Mouse (Mus musculus): ENCODE results near the gene Cd1d1. TPM values are rescaled to one million over a fixed set of nuclear protein-coding genes. Genes with fewer than 3 reads are reported as not detected.
"Not testable (repeated sequence)": the region's sequence is repeated elsewhere in the genome, so short reads cannot be mapped to it uniquely, and the experiment has no call there.

The Cd1d1 gene
- polyA plus RNA-seq, 1 experiment from 2014 or later = 1.7 TPM

GRCm38 (mm10) chr3:87000676-87001075, 1.4 kb upstream of the Cd1d1 start:
- TF ChIP-seq CTCF (IDR thresholded peaks at IDR 0.05) = no peak
- DNase-seq (ENCODE audit: low read depth, low spot score) (no peak), ATAC-seq (no peak)
- peaks cover 55% of the 10 kb centered on the region for H3K27me3 ChIP-seq
- in situ Hi-C loops (cut with MboI; ENCODE audit: low pct_unique_long_range_greater_than_20kb) = no loop called here
- ChIA-PET POLR2A (no interaction called here), CTCF (no interaction called here)

DNA sequence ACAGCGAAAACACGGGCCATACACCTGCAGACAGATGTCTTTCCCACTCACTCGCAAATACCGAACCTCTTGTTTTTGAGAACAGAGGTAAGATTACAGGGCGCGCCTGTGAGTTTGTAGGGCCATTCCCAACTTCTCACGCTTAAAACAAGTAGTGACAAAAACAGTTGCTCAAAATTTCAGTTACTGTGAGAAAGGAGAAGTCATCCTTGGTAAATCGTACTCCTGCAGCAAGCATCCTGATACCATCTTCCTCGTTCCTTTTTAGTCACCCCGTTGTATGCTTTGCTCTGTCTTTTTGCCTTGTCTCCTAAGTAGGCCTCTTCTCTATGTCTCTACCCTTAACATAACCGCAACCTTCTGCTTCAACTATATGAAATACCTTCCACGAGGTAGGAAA, 810 bp upstream of the Cd1d1 start:
- no peak for DNase-seq (ENCODE audit: low read depth, low spot score)
- ChIA-PET CTCF (no interaction called here), POLR2A (no interaction called here)
- no peak for TF ChIP-seq CTCF (IDR thresholded peaks at IDR 0.05)
- no peak for ATAC-seq
- peaks cover 49% of the 10 kb centered on the region for H3K27me3 ChIP-seq
- in situ Hi-C loops (cut with MboI; ENCODE audit: low pct_unique_long_range_greater_than_20kb) = no loop called here

DNA sequence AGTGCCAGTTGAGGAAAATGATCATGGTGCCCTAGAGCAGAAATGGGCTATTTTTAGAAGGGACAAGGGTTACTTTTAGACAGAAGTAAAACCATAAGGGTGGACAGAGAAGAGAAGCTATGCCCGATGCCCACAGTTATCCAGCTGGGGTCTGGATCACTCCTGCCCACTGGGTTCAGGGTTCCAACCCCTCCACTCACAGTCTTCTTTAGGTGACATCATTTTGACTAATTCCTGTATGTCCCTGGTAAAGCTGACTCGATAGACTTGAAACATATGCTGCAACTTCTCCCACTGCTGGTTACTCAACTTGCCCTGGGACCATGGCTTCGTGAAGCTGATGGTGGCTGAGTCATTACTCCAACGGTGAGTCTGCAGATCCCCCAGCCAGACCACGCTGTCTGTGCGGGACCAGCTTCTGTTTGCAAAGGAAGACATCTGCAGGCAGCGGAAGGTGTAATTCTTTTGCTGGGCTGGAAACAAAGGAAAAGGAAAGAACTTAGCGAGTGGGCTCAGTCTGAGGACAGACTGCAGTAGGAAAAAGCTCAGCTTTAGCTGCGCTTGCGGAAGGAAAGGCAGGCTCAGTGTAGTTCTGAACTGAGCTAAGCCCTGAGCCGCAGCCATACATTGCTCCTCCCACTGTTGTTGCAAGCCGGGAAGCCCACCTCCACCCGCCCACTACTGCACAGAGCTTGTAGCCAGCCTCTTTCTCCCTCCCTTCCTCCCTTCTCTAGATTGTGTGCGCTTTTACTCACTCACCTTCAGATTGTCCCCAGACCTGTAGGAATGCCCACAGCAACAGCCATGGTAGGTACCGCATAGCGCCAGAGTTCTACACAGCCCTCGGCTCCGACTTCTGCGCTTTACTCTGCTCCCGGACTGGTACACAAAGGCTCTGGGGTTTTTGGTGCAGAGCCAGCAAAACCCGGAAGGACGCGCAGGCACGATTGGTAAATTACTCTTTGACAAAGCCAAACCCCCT, 517 bp downstream of the Cd1d1 start:
- in situ Hi-C loops (cut with MboI; ENCODE audit: low pct_unique_long_range_greater_than_20kb); DNase-seq (ENCODE audit: low read depth, low spot score); CTCF ChIA-PET; POLR2A ChIA-PET: not testable (repeated sequence)
- peaks cover 44% of the 10 kb centered on the region for H3K27me3 ChIP-seq
- ATAC-seq = peak; percentile 48

DNA sequence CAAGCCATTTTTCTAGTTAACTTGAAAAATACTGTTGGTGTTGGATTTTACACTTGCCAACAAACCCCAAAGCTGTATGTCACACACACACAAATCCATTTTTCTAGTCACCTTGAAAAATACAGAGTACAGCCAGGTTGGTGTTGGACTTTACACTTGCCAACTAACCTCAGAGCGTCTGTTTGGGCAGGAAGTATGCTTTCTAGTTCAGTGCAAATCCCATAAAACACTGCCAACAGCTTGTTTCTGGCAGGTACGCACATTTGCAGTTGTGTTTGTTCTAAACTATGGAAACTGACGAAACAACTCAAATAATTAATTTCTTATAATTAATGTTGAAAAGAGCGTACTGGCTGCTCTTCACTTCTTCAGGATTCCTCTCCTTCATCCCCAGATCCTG, 3.1 kb downstream of the Cd1d1 start:
- TF ChIP-seq CTCF (IDR thresholded peaks at IDR 0.05) = no peak
- DNase-seq (ENCODE audit: low read depth, low spot score) (no peak), ATAC-seq (no peak)
- ChIA-PET POLR2A (no interaction called here), CTCF (no interaction called here)
- in situ Hi-C loops (cut with MboI; ENCODE audit: low pct_unique_long_range_greater_than_20kb) = no loop called here
- peaks cover 33% of the 10 kb centered on the region for H3K27me3 ChIP-seq

DNA sequence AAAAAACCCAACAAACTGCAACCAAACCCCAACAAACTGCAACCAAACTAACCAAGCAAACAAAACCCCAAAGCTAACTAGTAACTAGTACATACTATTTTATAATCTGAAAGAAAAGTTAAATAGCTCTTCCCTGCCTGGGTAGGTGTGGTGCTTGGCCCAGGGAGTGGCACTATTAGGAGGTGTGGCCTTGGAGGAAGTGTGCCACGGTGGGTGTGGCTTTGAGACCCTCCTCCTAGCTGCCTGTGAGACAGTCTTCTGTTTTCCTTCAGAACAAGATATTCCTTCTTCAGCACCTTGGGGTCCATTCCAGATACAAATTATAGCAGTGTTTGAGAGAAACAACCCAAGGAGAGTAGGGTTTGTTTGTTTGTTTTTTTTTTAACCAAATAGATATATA, 3.9 kb downstream of the Cd1d1 start:
- in situ Hi-C loops (cut with MboI; ENCODE audit: low pct_unique_long_range_greater_than_20kb) = no loop called here

GRCm38 (mm10) chr3:86986969-86987368, 12.3 kb downstream of the Cd1d1 start:
- POLR2A ChIA-PET = interaction anchor here (0.6 kb wide), 1 partner anchor 51 kb away, joined by 5 read pairs; no protein-coding TSS in a partner anchor
- in situ Hi-C loops (cut with MboI; ENCODE audit: low pct_unique_long_range_greater_than_20kb); ATAC-seq: not testable (repeated sequence)

More for the DNA sequence above, 3.9 kb downstream of the Cd1d1 start:
- TF ChIP-seq CTCF (IDR thresholded peaks at IDR 0.05) = no peak
- ChIA-PET POLR2A (no interaction called here), CTCF (interaction anchor here (1.7 kb wide), 1 partner anchor 37 kb away, joined by 4 read pairs; no protein-coding TSS in a partner anchor)
- no peak for DNase-seq (ENCODE audit: low read depth, low spot score)
- H3K27me3 ChIP-seq = peaks cover 28% of the 10 kb centered on the region
- no peak for ATAC-seq

DNA sequence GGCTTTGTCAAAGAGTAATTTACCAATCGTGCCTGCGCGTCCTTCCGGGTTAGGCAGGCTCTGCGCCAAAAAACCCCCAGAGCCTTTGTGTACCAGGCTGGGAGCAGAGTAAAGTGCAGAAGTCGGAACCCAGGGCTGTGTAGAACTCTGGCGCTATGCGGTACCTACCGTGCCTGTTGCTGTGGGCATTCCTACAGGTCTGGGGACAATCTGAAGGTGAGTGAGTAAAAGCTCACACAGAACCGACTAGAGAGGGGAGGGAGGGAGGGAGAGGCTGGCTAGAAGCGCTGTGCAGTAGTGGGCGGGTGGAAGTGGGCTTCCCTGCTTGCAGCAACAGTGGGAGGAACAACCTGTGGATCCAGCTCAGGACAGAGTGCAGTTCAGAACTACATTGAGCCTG, 12.8 kb downstream of the Cd1d1 start:
- H3K27me3 ChIP-seq = peaks cover 39% of the 10 kb centered on the region
- ATAC-seq (no peak), DNase-seq (ENCODE audit: low read depth, low spot score) (no peak)
- in situ Hi-C loops (cut with MboI; ENCODE audit: low pct_unique_long_range_greater_than_20kb) = no loop called here
- no peak for TF ChIP-seq CTCF (IDR thresholded peaks at IDR 0.05)
- POLR2A ChIA-PET = no interaction called here
- CTCF ChIA-PET = interaction anchor here (0.6 kb wide), 1 partner anchor 396 kb away, joined by 3 read pairs; no protein-coding TSS in a partner anchor

More at GRCm38 (mm10) chr3:86986969-86987368, 12.3 kb downstream of the Cd1d1 start:
- H3K27me3 ChIP-seq = peaks cover 40% of the 10 kb centered on the region
- DNase-seq (ENCODE audit: low read depth, low spot score); CTCF ChIA-PET: not testable (repeated sequence)

GRCm38 (mm10) chr3:86983382-86983781, 15.9 kb downstream of the Cd1d1 start:
- POLR2A ChIA-PET = no interaction called here
- H3K27me3 ChIP-seq = peaks cover 41% of the 10 kb centered on the region
- CTCF ChIA-PET = interaction anchor here (1.2 kb wide), 1 partner anchor 55 kb away, joined by 3 read pairs; no protein-coding TSS in a partner anchor
- in situ Hi-C loops (cut with MboI; ENCODE audit: low pct_unique_long_range_greater_than_20kb) = no loop called here
- TF ChIP-seq CTCF (IDR thresholded peaks at IDR 0.05) = no peak
- ATAC-seq (no peak), DNase-seq (ENCODE audit: low read depth, low spot score) (no peak)

GRCm38 (mm10) chr3:86976546-86976945, 22.7 kb downstream of the Cd1d1 start:
- in situ Hi-C loops (cut with MboI; ENCODE audit: low pct_unique_long_range_greater_than_20kb) = loop anchor here (5.0 to 10.0 kb wide), 2 partner anchors 159 to 652 kb away; no protein-coding TSS in a partner anchor
- CTCF ChIA-PET = interaction anchor here (1.2 to 1.6 kb wide), 4 partner anchors 155 to 191 kb away, joined by 3 to 9 read pairs (median 4); no protein-coding TSS in a partner anchor

DNA sequence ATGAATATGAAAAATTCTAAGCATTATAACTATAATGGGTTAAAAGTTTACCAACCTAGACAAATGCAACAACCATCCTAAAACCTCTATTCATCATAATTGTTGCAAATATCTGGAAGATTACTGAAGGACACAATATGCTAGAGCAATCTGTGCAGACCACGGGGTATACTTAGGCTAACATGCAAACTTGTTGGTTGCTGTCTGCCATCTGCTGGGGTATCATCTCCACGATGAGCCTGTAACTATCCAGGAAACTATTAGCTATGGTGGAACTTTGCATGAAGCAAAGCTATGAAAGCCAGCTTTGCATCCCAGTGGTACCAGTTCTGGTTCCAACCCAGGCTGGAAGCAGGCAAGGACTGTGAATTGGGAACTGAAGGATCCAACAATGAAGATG, 24.1 kb downstream of the Cd1d1 start:
- CTCF ChIA-PET = interaction anchor here (0.6 to 1.5 kb wide), 5 partner anchors 80 to 646 kb away, joined by 3 to 9 read pairs (median 3); no protein-coding TSS in a partner anchor
- DNase-seq (ENCODE audit: low read depth, low spot score) = no peak
- POLR2A ChIA-PET = no interaction called here
- peak; percentile 21 for TF ChIP-seq CTCF (IDR thresholded peaks at IDR 0.05)
- no peak for ATAC-seq
- in situ Hi-C loops (cut with MboI; ENCODE audit: low pct_unique_long_range_greater_than_20kb) = loop anchor here (5.0 to 10.0 kb wide), 2 partner anchors 158 to 650 kb away; no protein-coding TSS in a partner anchor
- peaks cover 12% of the 10 kb centered on the region for H3K27me3 ChIP-seq

More at GRCm38 (mm10) chr3:86976546-86976945, 22.7 kb downstream of the Cd1d1 start:
- ATAC-seq (peak; percentile 51), DNase-seq (ENCODE audit: low read depth, low spot score) (peak; percentile 27)
- POLR2A ChIA-PET = no interaction called here
- TF ChIP-seq CTCF (IDR thresholded peaks at IDR 0.05) = peak; percentile 79
- peaks cover 16% of the 10 kb centered on the region for H3K27me3 ChIP-seq

Measured in Patski (cell line).